Mouse (Mus musculus): ENCODE measurements at regions not wholly inside any gene's neighbourhood (a gene's known extent, or its start where the extent isn't known, plus 50 kb on each side); places are given as distances from the start of the nearest gene placed in this dataset.

DNA sequence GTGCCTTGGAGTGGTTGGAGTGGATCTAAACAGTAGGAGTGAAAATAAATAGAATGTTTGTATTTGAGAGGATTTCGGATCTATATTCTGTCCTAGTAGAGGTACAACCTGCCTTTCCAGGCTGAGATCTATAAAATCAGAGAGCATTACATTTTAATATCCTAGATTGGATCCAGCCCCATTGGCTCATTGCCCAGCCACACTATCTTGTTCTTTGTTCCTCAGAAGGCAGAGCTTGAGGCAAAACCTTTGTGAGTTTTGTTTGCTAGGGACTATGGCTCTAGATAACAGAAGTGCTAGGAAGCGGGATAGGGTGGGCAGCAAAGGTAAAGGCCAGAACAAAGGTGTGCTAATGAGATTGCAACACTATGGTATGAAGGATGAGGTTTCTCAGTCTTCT, 78.7 kb upstream of the Cntln start:
- H3K36me3 ChIP-seq, result no peaks in the 10 kb centered on the region
- H3K27ac ChIP-seq, result no peak overlapping the region
- no peaks in the 10 kb centered on the region for H3K9me3 ChIP-seq
- no peak overlapping the region for H3K9ac ChIP-seq
- no peak overlapping the region for H3K4me3 ChIP-seq
- H3K4me2 ChIP-seq, result no peak overlapping the region
- no peaks in the 10 kb centered on the region for H3K4me1 ChIP-seq
- 57% methylated on average over 2 of the region's 2 CpGs for WGBS
- H3K27me3 ChIP-seq, result no peaks in the 10 kb centered on the region
- ATAC-seq (ENCODE audit: borderline replicate concordance, extremely low read depth, low FRiP score, low TSS enrichment), result no peak

DNA sequence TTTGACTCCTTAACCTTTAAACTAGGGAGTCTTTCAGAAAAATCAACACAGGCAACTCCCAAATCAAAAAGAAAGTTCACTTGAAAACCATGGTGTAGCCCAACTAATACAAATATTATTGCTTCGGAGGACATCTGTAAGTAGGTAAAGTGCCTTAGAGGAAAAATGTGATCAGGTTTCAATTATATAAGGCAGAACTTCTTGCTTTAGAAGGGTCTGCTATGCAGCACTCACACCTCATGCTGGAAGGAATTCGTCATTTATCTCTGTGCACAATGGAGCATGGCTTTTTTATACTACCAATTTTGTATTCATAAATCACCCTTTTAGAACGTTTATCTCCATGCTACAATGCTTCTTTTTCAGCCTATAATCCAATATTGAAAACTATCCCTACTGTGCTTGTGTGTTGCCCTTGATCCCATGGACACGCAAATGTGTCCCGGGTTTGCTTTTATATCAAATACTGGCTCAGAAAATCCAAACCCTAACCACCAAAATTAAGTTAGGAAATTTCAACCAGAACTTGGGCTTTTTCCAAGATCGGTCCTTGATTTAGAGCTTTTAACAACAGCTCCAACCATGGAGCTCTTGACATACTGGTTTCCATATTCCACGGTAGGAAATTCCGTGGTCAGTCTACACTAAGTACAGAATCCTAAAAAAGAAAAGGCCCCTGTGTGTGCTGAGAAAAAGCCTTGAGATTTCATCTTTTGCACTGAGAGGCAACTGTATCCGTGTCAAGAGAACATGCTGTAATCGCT, 90.8 kb upstream of the Cntln start:
- no peak overlapping the region for H3K9ac ChIP-seq
- 78% methylated on average over 10 of the region's 10 CpGs for WGBS
- H3K27ac ChIP-seq, result no peak overlapping the region
- ATAC-seq (ENCODE audit: borderline replicate concordance, extremely low read depth, low FRiP score, low TSS enrichment), result no peak
- H3K4me3 ChIP-seq, result no peak overlapping the region
- no peaks in the 10 kb centered on the region for H3K27me3 ChIP-seq
- no peaks in the 10 kb centered on the region for H3K9me3 ChIP-seq
- H3K36me3 ChIP-seq, result no peaks in the 10 kb centered on the region
- H3K4me1 ChIP-seq, result no peaks in the 10 kb centered on the region
- H3K4me2 ChIP-seq, result no peak overlapping the region

DNA sequence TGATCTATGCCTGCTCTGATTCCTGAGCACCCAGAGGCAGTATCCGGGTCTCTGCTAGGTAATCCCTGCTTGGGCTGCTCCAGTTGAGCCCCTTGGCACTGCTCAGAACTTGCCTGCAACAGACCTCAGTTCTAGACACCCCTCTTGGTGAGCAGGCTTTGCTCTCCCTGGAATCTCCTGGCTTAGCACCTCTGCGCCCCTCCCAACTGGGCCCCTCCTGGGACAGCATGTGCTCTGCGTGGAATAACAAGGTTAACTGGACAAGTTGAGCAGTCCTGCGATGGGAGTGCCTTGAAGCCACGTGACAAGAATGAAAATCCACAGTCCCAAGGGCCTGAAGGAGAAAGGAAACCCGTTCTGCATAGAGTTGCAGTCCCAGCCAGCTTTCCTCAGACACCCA, 97.5 kb upstream of the Cntln start:
- Histone ChIP-seq H3K36me3 (no peaks in the 10 kb centered on the region), H3K4me3 (no peak overlapping the region), H3K4me1 (no peaks in the 10 kb centered on the region), H3K27me3 (no peaks in the 10 kb centered on the region), H3K9me3 (no peaks in the 10 kb centered on the region), H3K4me2 (no peak overlapping the region), H3K27ac (no peak overlapping the region), H3K9ac (no peak overlapping the region)
- 55% methylated on average over 6 of the region's 6 CpGs for WGBS
- no peak for ATAC-seq (ENCODE audit: borderline replicate concordance, extremely low read depth, low FRiP score, low TSS enrichment)

DNA sequence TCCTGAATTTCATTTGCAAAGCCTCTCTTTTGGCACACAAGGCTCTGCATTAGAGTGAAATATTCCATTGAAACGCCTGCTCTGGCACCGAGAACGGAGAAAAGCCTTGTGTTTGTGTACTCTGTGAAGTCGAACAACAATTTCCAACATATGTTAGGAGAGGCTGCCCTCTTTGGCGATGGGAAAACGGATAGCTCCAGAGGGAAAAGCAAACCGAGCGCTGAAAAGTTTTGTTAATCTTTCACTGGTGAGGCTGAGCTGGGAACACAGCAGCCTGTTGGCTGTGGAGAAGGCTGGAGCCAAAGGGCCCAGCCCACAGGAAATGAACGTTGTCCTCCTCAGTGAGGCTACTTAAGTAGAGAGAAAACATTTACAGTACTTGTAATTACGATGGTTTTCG, 93.1 kb upstream of the Bnc2 start:
- ATAC-seq (ENCODE audit: borderline replicate concordance, extremely low read depth, low FRiP score, low TSS enrichment), result peak; percentile 39; the same call in 1 of the 2 replicates
- H3K27ac ChIP-seq, result no peak overlapping the region
- H3K4me3 ChIP-seq, result no peak overlapping the region

DNA sequence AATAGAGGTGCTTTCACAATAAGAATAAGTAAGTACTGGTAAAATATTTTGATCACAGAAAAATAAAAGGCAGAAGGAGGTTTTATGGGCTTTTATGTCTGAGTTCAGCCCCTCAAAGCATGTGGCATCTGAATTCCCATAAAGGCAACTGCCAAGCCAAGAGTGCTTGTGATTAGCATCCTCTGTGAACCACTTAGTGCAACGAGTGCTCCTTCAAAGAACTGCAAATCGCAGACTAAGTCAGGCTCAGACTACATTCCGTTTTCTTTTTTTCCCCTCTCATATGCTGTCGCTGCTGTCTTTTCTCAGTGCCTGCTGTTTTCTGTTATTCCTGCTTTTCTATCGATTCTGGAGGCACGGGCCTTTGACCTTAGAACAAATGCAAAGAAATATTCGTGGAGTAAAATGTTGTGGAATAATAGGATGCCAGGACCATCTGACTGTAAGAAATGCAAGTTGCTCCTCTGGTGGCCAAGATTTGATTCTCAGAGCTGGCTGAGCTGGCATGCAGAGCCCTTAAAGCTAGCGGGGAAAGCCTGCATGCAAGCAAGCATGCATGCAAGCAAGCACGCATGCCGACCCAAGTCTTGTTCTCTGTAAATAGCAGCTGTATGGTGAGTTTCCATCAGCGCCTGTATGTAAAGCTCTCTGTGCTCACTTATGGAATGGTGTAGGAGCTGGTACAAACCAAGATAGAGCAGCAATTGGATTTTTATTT, 91.8 kb upstream of the Bnc2 start:
- Histone ChIP-seq H3K4me3 (no peak overlapping the region), H3K27me3 (no peaks in the 10 kb centered on the region), H3K27ac (no peak overlapping the region), H3K4me1 (peaks cover 4% of the 10 kb centered on the region; the same call in 1 of the 2 replicates), H3K9me3 (no peaks in the 10 kb centered on the region), H3K36me3 (no peaks in the 10 kb centered on the region), H3K4me2 (no peak overlapping the region), H3K9ac (no peak overlapping the region)
- 59% methylated on average over 11 of the region's 11 CpGs for WGBS
- ATAC-seq (ENCODE audit: borderline replicate concordance, extremely low read depth, low FRiP score, low TSS enrichment), result no peak

More for the DNA sequence above, 93.1 kb upstream of the Bnc2 start:
- peaks cover 4% of the 10 kb centered on the region; the same call in 1 of the 2 replicates for H3K4me1 ChIP-seq
- WGBS, result 7% methylated on average over 11 of the region's 11 CpGs
- H3K9ac ChIP-seq, result no peak overlapping the region
- H3K36me3 ChIP-seq, result no peaks in the 10 kb centered on the region
- peak overlapping the region; percentile 45 for H3K4me2 ChIP-seq
- H3K9me3 ChIP-seq, result no peaks in the 10 kb centered on the region
- H3K27me3 ChIP-seq, result no peaks in the 10 kb centered on the region

DNA sequence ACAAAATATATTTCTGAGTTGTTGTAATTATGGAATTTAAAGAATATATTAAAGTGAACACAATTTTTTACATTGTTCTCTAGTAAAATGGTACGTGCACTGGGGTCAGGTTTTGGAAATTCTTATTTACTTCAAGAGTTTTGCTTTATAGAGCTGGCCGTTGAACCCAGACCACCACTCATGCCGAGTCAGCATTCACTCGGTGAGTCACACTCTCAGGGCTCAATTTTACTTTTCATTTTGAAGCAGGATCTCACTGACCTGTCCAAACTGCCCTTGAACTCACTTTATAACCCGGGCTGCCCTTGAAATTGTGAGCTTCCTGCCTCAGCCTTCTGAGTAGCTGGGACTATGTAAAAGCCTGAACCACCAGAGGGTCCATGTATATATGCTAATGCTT, 82.1 kb upstream of the Bnc2 start:
- Histone ChIP-seq H3K27me3 (no peaks in the 10 kb centered on the region), H3K9ac (no peak overlapping the region), H3K9me3 (no peaks in the 10 kb centered on the region), H3K27ac (no peak overlapping the region), H3K4me1 (peaks cover 7% of the 10 kb centered on the region; the same call in 1 of the 2 replicates), H3K36me3 (no peaks in the 10 kb centered on the region), H3K4me2 (no peak overlapping the region), H3K4me3 (no peak overlapping the region)
- ATAC-seq (ENCODE audit: borderline replicate concordance, extremely low read depth, low FRiP score, low TSS enrichment), result no peak
- WGBS, result 93% methylated on average over 5 of the region's 5 CpGs

DNA sequence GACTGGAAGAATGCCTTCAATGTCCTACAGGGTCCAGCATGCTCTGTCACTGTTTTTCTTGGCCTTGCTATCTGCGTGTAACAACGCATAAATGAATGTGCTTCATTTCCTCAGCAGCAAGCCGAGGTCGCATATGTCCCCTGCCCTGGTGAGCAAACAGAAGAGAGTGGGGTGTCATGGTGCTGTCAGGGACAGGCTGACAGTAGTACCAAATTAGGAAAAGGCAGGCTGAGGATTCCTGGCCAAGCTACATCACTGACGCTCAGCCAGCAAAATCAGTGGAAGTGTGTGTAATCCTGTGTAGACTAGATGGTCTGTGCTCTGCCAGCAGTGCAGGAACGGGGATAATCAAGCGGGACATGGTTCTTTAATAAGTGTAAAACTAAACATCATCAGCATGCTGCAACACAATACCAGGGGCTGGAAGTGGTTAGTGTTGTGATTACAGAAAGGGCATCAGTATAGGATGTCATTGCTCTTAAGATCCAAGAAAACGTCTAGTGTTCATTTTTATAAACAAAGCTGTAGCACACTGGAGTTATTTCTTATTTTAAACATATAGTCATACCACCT, 77.6 kb upstream of the Bnc2 start:
- H3K4me2 ChIP-seq, result no peak overlapping the region
- no peaks in the 10 kb centered on the region for H3K36me3 ChIP-seq
- no peak overlapping the region for H3K9ac ChIP-seq
- no peak overlapping the region for H3K27ac ChIP-seq
- ATAC-seq (ENCODE audit: borderline replicate concordance, extremely low read depth, low FRiP score, low TSS enrichment), result peak; percentile 78; the same call in 1 of the 2 replicates
- no peaks in the 10 kb centered on the region for H3K9me3 ChIP-seq
- H3K4me1 ChIP-seq, result peaks cover 10% of the 10 kb centered on the region; the same call in 1 of the 2 replicates
- H3K27me3 ChIP-seq, result no peaks in the 10 kb centered on the region
- 30% methylated on average over 8 of the region's 8 CpGs for WGBS
- no peak overlapping the region for H3K4me3 ChIP-seq

DNA sequence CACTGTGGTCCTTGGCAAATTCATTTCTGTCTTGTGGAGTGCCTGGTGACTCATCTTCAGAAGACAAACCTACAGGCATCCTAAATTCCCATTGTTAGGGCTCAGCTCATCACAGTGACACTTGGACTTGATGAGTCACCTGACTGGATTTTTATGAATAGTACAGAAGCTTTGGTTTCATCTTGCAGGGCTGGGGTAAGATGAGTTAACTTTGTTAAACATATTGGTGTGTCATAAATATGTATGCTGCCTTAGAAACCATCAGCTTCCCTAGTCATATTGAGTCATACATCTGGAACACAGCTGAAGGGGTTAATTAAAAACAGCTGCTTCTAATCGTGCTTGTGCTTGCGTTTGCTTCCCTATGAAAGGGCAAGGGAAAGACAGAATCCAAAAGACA, 66.2 kb upstream of the Bnc2 start:
- Histone ChIP-seq H3K9me3 (no peaks in the 10 kb centered on the region), H3K36me3 (no peaks in the 10 kb centered on the region), H3K4me2 (no peak overlapping the region), H3K4me1 (no peaks in the 10 kb centered on the region), H3K27me3 (no peaks in the 10 kb centered on the region), H3K27ac (no peak overlapping the region), H3K4me3 (no peak overlapping the region), H3K9ac (no peak overlapping the region)
- ATAC-seq (ENCODE audit: borderline replicate concordance, extremely low read depth, low FRiP score, low TSS enrichment), result no peak
- WGBS, result 33% methylated on average over 2 of the region's 2 CpGs

DNA sequence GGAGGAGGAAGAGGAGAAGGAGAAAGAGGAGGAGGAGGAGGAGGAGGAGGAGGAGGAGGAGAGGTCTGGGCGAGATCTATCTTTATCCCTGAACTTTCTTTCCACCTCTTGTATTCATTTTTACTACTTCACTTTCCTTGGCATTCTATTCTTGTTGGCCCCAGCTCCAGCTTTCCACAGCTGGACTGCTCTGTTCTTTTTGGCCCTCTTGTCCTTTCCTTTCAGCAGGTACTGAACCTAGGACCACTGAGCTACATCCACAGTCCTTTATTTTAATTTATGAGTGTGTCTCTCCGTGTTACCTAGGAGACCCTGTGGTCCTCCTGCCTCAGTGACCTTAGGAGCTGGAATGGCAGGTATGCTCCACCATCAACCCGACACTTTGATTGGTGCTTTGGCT, 65.7 kb upstream of the Bnc2 start:
- Histone ChIP-seq H3K9ac (no peak overlapping the region), H3K4me3 (no peak overlapping the region), H3K9me3 (no peaks in the 10 kb centered on the region), H3K27me3 (no peaks in the 10 kb centered on the region), H3K4me1 (no peaks in the 10 kb centered on the region), H3K36me3 (no peaks in the 10 kb centered on the region), H3K4me2 (no peak overlapping the region), H3K27ac (no peak overlapping the region)
- WGBS, result 75% methylated on average over 3 of the region's 3 CpGs
- ATAC-seq (ENCODE audit: borderline replicate concordance, extremely low read depth, low FRiP score, low TSS enrichment), result no peak
